Mouse (Mus musculus) yolk sac, embryonic 10.5 days (tissue): ENCODE measurements at regions not wholly inside any gene's neighbourhood (a gene's known extent, or its start where the extent isn't known, plus 50 kb on each side); places are given as distances from the start of the nearest gene placed in this dataset.

Experiments used
- DNase-seq: peaks from one replicate; pipeline ENCODE4 v3.0.0-alpha.2; 2017; ENCODE audit warnings: low spot score

- no peak for DNase-seq
Observed at GRCm38 (mm10) chr13:83716711-83717171, 212.9 kb downstream of the Mef2c start.

DNA sequence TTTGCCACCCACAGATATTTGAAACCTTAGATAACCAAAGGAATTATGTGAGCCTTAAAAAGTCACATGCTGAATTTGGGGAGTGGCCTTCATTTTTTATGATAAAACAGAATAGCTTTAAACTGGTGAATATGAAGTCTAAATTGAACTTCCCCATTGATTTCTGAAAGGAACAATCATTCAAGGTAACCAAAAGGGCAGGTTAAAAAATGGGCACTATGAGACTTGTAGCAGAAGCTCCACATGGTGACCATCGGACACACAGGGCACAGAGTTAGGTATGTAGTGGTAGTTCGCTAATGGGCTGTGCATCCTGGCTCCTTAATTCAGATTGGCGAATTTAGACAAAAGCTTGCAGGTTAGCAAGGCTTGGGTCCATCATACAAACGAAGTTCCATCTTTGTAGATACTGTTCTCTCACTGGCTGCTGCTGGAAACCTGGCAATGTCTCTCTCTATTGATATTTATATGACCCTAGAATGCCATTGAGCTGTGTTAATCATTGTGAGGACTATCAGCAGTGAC, 213.9 kb downstream of the Mef2c start:
- DNase-seq, result no peak

DNA sequence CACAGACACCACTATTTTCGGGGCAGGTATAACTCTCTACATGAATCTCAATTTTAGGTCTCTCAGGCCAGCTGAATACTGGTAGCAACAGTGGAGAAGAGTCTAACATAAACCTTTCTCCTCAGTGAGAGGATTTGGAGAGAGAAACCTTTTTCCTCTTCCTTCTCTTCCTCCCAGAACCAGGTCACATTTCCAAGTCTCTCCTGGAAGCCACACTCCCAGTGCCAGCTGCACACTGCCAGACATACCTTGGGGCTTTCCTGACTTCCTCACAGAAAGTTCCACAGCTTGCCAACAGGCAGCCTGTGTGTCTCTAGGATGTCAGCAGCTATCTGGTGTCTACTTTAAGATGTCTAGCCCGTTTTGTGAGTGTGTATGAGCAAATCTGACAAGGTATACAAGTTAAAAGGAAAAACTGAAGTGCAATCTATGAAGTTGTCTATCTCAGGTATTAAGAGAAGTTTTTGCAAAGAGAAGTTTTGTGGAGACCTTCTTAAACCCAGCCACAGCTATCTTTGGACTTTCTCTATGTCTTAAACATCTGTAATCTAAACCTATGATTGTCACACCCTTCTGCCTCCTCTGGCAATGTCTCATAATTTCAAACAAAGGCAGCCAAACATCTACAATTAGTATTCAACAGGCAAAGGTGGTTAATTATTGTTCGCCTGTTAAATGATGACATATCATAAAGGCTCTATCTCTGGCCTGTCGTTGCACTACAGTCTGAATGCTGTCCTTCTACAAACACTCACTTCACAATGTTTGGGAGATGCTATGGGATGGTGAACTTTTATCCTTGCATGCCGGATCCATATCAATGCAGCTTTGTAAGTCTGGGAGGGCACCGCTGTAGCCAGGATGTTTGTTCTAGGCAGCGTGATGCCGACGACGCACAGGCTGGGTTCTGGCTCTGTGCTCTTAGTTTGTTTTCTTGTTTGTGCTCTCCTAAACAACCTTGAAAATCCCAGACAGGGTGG, 214.9 kb downstream of the Mef2c start:
- no peak for DNase-seq

GRCm38 (mm10) chr13:83719635-83720291, 215.9 kb downstream of the Mef2c start:
- no peak for DNase-seq

DNA sequence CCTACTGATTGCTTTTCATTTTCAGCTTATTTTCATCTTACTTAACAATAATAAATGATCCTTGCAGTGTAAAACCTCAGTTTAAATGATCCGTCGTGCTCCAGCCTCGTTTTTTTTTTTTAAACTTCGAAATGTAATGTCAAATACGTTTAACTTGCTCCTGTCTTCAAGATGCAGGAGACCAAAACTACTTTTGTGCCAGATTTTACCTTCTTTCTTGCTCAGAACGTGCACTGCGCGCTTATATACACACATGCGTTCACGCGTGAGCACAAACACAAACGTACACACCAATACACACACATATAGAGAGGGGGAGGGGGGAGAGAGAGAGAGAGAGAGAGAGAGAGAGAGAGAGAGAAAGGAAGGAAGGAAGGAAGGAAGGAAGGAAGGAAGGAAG, 216.5 kb downstream of the Mef2c start:
- no peak for DNase-seq

- no peak for DNase-seq
Observed at GRCm38 (mm10) chr13:83720883-83721371, 217.1 kb downstream of the Mef2c start.

DNA sequence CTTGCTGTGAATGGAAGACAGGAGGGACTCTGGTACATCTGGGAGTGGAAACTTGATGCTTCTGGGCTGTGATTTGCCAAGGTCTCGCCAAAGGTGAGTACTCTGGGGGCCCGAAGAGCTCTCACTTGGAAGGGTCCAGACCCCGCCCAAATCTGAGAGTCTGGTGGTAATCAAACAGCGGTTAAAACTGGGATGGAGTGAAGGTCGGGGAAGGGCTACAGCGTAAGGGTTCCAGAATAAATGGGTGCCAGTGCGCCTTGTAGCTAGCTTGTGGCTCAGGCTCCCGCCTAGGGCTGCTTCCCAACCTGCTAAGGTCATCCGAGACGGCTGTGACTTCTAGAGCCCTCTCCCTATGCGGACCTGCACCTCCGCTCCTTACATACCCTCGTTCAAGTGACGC, 217.7 kb downstream of the Mef2c start:
- DNase-seq, result no peak

DNA sequence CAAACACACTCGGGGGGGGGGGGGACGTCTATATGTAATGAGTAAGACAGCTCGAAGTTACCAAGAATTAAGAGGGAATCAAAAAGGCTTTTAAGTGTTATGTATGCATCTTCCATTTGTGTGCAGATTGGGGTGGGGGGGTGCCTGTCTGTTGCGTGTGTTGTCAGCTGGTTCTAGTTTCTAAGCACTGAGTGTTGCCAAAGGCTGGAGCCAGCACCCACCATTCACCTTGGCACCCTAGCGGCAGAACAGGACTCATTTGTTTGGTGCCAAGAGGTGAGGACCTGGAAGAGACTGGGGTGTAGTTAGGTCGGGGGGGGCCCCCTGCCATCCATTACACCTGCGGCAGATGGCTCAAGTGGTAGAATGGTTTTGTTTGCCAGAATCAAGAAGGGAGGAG, 218.4 kb downstream of the Mef2c start:
- no peak for DNase-seq

DNA sequence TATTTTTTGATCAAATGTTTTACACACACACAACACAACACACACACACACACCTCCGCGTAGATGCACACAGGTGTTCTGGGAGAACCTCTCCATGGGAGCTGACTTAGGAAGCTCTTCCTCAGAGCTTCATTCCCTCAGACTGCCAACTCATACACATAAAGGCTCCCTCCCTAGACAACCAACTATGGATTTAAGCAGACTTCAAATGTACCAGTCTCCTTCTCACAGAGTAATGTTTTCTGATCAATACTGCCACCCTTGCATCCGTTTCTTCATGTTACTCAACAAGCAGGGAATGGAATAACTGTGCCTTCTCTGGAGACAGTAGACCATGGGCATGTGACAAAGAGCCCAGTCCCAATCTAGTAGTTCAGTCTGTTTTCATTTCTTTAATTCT, 219.0 kb downstream of the Mef2c start:
- DNase-seq, result no peak

GRCm38 (mm10) chr13:83723396-83723795, 219.6 kb downstream of the Mef2c start:
- DNase-seq, result no peak

GRCm38 (mm10) chr13:83724196-83724595, 220.4 kb downstream of the Mef2c start:
- no peak for DNase-seq

- DNase-seq, result no peak
Observed at GRCm38 (mm10) chr13:83724995-83725394, 221.2 kb downstream of the Mef2c start.

DNA sequence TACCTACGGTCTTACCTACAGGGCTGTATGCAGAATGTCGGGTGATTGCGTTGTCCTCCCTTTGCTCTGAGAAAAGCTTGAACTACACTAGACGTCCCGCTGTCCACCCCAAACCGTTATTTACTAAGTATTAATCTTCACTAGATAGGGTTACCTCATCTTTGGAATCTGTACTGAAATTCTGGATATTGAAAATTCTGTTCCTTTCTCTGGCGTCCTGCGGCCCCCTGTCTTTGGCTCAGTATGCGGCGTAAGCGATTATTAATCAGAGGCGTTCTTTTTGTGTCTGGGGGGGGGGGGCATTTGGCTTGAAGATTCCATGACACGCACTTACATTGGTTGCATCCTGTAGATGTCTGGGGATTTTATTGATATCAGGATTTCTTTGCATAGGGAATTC, 222.0 kb downstream of the Mef2c start:
- DNase-seq, result no peak

DNA sequence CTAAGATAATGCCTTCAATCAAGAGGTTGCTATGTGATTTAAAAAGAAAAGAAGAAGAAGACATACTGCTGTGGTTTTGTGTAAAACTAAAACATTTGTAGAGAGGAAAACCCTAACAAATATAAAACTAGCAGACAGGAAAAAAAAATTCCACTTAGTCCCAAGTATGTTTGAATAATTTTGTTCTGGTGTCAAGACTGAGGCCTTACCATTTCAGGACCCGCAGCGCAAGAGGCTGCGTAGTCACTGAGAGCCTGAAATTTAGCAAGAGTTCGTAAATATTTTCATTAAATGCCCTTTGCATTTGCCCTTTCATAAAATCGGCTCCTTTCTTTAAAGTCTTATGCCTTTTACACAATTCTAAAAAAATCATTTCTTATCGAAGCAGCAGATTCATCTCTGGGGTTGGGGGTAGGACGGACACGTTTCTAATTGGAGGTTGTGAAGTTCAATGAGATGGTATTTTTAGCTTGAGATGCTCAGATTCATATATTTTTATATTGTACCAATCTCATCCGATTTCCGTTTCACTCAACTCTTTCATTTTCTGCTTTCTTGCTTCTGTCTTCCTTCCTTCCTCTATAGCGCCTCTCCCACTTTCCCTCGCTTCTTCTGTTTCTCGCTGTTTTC, 222.6 kb downstream of the Mef2c start:
- no peak for DNase-seq

DNA sequence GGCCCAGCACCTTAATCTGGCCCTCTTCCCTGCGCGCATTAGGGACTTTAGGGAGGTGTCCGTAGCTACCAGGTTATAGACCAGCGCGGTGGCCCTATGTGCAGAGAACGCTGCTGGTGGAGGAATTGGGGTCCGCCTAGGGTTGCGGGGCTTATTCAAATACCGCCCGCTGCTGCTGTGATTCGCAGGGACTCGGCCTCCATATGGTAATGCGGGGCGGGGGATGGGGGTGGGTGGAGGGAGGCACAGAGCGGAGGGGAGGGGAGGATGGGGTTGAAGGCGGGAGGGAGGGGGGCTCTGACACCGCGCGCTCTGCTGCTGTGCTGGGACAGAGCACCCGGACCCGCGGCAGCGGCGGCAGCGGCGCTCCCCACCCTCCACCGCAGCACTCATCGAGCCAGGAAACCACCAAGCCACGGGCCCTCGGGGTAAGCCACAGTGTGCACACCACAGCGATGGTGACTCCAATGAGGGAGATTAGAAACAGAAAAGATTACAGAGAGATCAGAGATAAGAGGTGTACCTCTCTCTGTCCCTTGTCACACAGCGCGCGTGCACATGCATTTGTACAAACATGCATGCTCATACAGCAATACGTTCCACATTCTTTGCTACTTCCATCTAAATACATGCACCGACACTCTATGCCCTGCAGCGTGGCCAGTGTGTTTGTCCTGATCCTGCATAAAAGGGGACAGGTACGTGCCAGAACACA, 223.4 kb downstream of the Mef2c start:
- DNase-seq, result no peak

DNA sequence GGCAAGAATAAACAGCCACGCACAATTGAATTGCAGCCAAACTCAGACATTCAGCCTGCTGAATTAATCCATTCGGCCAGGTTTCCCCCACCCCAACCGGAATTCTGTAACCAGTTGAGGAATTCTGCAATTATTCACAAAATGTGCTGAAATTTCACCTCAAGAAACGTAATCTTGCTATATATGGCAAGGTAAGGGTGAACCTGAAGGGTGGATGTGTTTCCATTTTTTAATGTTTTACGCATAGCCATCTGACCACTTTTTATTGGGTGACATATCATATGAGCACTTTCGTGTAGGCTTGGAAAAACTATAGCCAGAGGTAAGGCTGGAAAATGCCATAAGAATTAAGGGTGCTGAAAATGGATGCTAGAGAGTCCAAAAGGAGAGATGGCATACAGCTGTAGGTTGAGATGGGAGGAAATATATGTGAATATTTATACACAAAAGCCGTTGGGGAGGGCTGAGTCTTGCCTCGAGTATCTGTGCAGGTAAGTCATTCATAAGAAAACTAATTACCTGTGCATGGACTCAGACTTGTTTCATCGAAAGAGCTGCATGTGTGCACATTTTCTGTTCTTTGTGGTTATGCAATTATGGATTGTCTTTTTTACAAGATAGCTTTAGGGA, 224.0 kb downstream of the Mef2c start:
- no peak for DNase-seq

DNA sequence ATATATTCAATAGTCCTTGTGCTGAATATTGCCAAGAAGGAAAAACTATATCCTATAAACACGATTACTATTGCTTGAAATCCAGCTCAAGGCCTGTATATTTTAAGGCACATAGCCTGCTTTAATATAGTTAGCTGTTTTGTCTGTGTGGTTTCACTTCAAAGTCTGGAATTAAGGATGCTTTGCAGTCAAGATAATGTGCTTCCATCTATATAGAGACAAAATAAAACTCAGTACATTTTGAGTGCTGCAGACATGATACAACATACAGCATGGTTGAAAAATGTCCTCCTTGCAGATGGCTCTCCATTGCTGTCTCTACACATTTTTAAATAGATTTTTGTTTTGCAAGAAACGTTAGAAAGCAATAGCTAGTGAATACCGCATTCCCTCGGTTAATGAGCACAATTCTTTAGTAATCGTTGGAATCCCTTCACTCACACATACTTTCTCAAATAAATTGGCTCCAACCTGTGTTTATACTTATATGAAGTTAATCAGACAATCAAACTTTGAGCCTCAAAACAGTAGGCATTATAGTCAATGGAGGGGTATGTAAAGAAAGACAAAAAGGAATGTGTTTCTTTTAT, 224.7 kb downstream of the Mef2c start:
- no peak for DNase-seq

- no peak for DNase-seq
Observed at GRCm38 (mm10) chr13:83729331-83730009, 225.6 kb downstream of the Mef2c start.

DNA sequence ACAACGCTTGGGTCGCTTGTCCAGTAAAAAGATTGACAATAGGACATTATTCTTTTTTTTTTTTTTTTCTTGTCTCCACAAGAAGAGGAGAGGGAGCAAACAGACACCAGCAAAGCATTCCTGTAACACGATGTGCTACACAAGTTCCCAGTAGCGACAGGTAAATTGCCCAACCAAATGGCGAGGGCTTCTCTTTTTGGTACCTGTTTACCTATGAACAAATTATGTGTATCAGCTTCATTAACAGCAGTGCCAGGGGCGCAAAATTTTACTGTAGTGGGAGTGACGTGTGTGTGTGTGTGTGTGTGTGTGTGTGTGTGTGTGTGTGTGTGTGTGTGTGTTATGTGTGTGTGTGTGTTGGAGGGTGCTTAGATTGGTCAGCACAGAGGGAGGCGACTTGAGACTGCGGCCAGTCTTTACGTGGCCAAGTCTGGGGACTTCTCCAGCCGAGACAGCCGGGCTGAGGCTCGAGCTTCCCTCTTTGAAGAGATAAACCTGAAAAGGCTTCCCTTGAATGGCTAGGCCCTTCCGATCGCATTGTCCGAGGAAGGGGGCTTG, 226.4 kb downstream of the Mef2c start:
- DNase-seq, result no peak
